Mouse (Mus musculus) gastrocnemius, postnatal 4 days (tissue): ENCODE data around the gene Ica1. TPM values are rescaled to one million over a fixed set of nuclear protein-coding genes. Genes with fewer than 3 reads are reported as not detected.

Experiments
- total RNA-seq, 2 experiments: library from RNA; stranded (reverse); gene quantifications; 2 replicates each; pipeline ENCODE4 v1.2.3; 2021

Gene Ica1
- total RNA-seq, 2 experiments from 2014 or later = 3.9 to 5.5 TPM

Other genes with a start within 250 kb of the Ica1 start
- under 1 TPM; 0.12 to 0.16 TPM for gene Nxph1, start 169.9 kb upstream of the Ica1 start, total RNA-seq